Mouse (Mus musculus) myocyte (in vitro differentiated cells): ENCODE data around the gene Slc12a8. TPM values are rescaled to one million over a fixed set of nuclear protein-coding genes. Genes with fewer than 3 reads are reported as not detected.

ENCODE experiments used
- H3K27me3 ChIP-seq: one replicate; pipeline ENCODE4 v1.6.1; 2011; ENCODE audit not compliant: control insufficient read depth, insufficient read depth, insufficient read length
- H3K36me3 ChIP-seq: one replicate; pipeline ENCODE4 v1.6.1; 2011; ENCODE audit not compliant: control insufficient read depth, insufficient read depth
- H3K4me2 ChIP-seq: one replicate; pipeline ENCODE4 v1.6.1; 2011; ENCODE audit warnings: low read depth, control low read depth
- H3K4me3 ChIP-seq: one replicate; pipeline ENCODE4 v1.5.1; 2011; ENCODE audit warnings: mild to moderate bottlenecking, control low read depth, moderate library complexity
- H3K79me2 ChIP-seq: one replicate; pipeline ENCODE4 v1.6.1; 2011; ENCODE audit not compliant: control insufficient read depth, insufficient read depth
- H3ac ChIP-seq: one replicate; pipeline ENCODE4 v1.6.1; 2011; ENCODE audit not compliant: control insufficient read depth, insufficient read length
- CEBPB ChIP-seq: IDR thresholded peaks from 2 replicates; pipeline ENCODE4 v1.6.1; 2011; ENCODE audit warnings: mild to moderate bottlenecking, moderate library complexity; ENCODE audit not compliant: poor library complexity, insufficient read depth, severe bottlenecking
- E2F4 ChIP-seq: IDR thresholded peaks from one replicate; pipeline ENCODE4 v1.6.1; 2011; ENCODE audit warnings: mild to moderate bottlenecking, control low read depth, moderate library complexity; ENCODE audit not compliant: insufficient read depth
- MAX ChIP-seq: IDR thresholded peaks from one replicate; pipeline ENCODE4 v1.6.1; 2011; ENCODE audit warnings: low read depth, mild to moderate bottlenecking, control low read depth
- MYOD1 ChIP-seq, 3 experiments: IDR thresholded peaks; one replicate each; pipeline ENCODE4 v1.6.1; 2011; ENCODE audit warnings: control low read depth in 2 of 3, low read depth in 2 of 3, mild to moderate bottlenecking in 2 of 3, moderate library complexity in 1 of 3; ENCODE audit not compliant: insufficient read length in 2 of 3, control insufficient read depth in 1 of 3
- MYOG ChIP-seq, 3 experiments: IDR thresholded peaks; one replicate each; pipeline ENCODE4 v1.6.1; 2011; ENCODE audit warnings: control low read depth in 2 of 3, low read depth in 2 of 3, mild to moderate bottlenecking in 2 of 3; ENCODE audit not compliant: insufficient read length in 2 of 3, control insufficient read depth in 1 of 3, insufficient read depth in 1 of 3
- POLR2A ChIP-seq: IDR thresholded peaks from one replicate; pipeline ENCODE4 v1.6.1; 2011; ENCODE audit warnings: low read depth, mild to moderate bottlenecking, control low read depth, moderate library complexity; ENCODE audit not compliant: insufficient read length
- POLR2AphosphoS2 ChIP-seq: IDR thresholded peaks from one replicate; pipeline ENCODE4 v1.6.1; 2011; ENCODE audit warnings: low read depth, control low read depth; ENCODE audit not compliant: insufficient read length
- REST ChIP-seq: IDR thresholded peaks from one replicate; pipeline ENCODE4 v1.6.1; 2011; ENCODE audit warnings: mild to moderate bottlenecking, control low read depth, moderate library complexity; ENCODE audit not compliant: insufficient read depth, insufficient read length
- SRF ChIP-seq: IDR thresholded peaks from one replicate; pipeline ENCODE4 v1.6.1; 2011; ENCODE audit warnings: low read depth; ENCODE audit not compliant: control insufficient read depth, insufficient read length
- TCF12 ChIP-seq: IDR thresholded peaks from one replicate; pipeline ENCODE4 v1.6.1; 2011; ENCODE audit warnings: mild to moderate bottlenecking, control low read depth; ENCODE audit not compliant: poor library complexity, insufficient read depth, severe bottlenecking
- TCF3 ChIP-seq: IDR thresholded peaks from one replicate; pipeline ENCODE4 v1.6.1; 2011; ENCODE audit warnings: low read depth, control low read depth; ENCODE audit not compliant: insufficient read length
- USF1 ChIP-seq: IDR thresholded peaks from one replicate; pipeline ENCODE4 v1.6.1; 2011; ENCODE audit warnings: low read depth, mild to moderate bottlenecking, control low read depth, moderate library complexity
- polyA plus RNA-seq: library from polyadenylated mRNA; unstranded; fragments of >200 nt; fragmentation: generic; extraction: Trizol; gene quantifications from one replicate; pipeline ENCODE4 v1.2.1, GENCODE M21; 2012; ENCODE audit warnings: missing spikeins

The Slc12a8 gene
- polyA plus RNA-seq, 1 experiment, result 0.42 TPM

GRCm38 (mm10) chr16:33558121-33558520 lies 41.0 kb downstream of the Slc12a8 start:
- no peaks in the 10 kb centered on the region for H3K27me3 ChIP-seq
- TF ChIP-seq SRF (no peak), USF1 (no peak)

GRCm38 (mm10) chr16:33560281-33560680 lies 43.2 kb downstream of the Slc12a8 start:
- no peak overlapping the region for H3ac ChIP-seq
- no peaks in the 10 kb centered on the region for H3K27me3 ChIP-seq
- TF ChIP-seq MYOG (IDR thresholded peaks at IDR 0.05; ENCODE audit: control insufficient read depth in 1 of 3, insufficient read depth in 1 of 3, insufficient read length in 2 of 3, low read depth in 2 of 3) (peak in 1 of 3 experiments; percentile 14), SRF (no peak)
- H3K4me3 ChIP-seq, result no peak overlapping the region
- no peaks in the 10 kb centered on the region for H3K36me3 ChIP-seq
- H3K79me2 ChIP-seq, result no peaks in the 10 kb centered on the region
- no peak overlapping the region for H3K4me2 ChIP-seq

More at GRCm38 (mm10) chr16:33558121-33558520, 41.0 kb downstream of the Slc12a8 start:
- Histone ChIP-seq H3ac (no peak overlapping the region), H3K4me3 (no peak overlapping the region), H3K79me2 (no peaks in the 10 kb centered on the region), H3K4me2 (no peak overlapping the region), H3K36me3 (no peaks in the 10 kb centered on the region)

GRCm38 (mm10) chr16:33561308-33562009 lies 44.3 kb downstream of the Slc12a8 start:
- no peaks in the 10 kb centered on the region for H3K79me2 ChIP-seq
- no peak overlapping the region for H3ac ChIP-seq
- no peak overlapping the region for H3K4me3 ChIP-seq
- no peaks in the 10 kb centered on the region for H3K27me3 ChIP-seq
- TF ChIP-seq TCF12 (peak; percentile 87), USF1 (no peak), REST (no peak), MAX (no peak), TCF3 (peak; percentile 56), POLR2A (no peak), SRF (no peak), E2F4 (no peak), POLR2AphosphoS2 (no peak), MYOG (IDR thresholded peaks at IDR 0.05; ENCODE audit: control insufficient read depth in 1 of 3, insufficient read depth in 1 of 3, insufficient read length in 2 of 3, low read depth in 2 of 3) (peak; percentile 48 to 99 (median 79)), MYOD1 (IDR thresholded peaks at IDR 0.05; ENCODE audit: control insufficient read depth in 1 of 3, insufficient read length in 2 of 3, low read depth in 2 of 3) (peak in 2 of 3 experiments; percentile 92 to 94), CEBPB (no peak)
- no peak overlapping the region for H3K4me2 ChIP-seq
- no peaks in the 10 kb centered on the region for H3K36me3 ChIP-seq

- TF ChIP-seq POLR2AphosphoS2 (no peak), CEBPB (peak; percentile 3; the same call in 1 of the 2 replicates)
- Histone ChIP-seq H3K27me3 (no peaks in the 10 kb centered on the region), H3K4me2 (no peak overlapping the region), H3K4me3 (no peak overlapping the region), H3K36me3 (no peaks in the 10 kb centered on the region), H3K79me2 (no peaks in the 10 kb centered on the region), H3ac (no peak overlapping the region)
These were observed 45.9 kb downstream of the Slc12a8 start for GRCm38 (mm10) chr16:33562874-33563537.

- no peak overlapping the region for H3K4me2 ChIP-seq
These were observed 46.4 kb downstream of the Slc12a8 start for GRCm38 (mm10) chr16:33563538-33564013.

More at GRCm38 (mm10) chr16:33563538-33564013, 46.4 kb downstream of the Slc12a8 start:
- Histone ChIP-seq H3K36me3 (no peaks in the 10 kb centered on the region), H3K4me3 (no peak overlapping the region), H3ac (no peak overlapping the region), H3K27me3 (no peaks in the 10 kb centered on the region), H3K79me2 (no peaks in the 10 kb centered on the region)
- TF ChIP-seq POLR2AphosphoS2 (no peak), MYOD1 (IDR thresholded peaks at IDR 0.05; ENCODE audit: control insufficient read depth in 1 of 3, insufficient read length in 2 of 3, low read depth in 2 of 3) (no peak), SRF (no peak), USF1 (no peak), TCF3 (no peak), E2F4 (no peak), CEBPB (no peak), TCF12 (no peak), REST (no peak), MYOG (IDR thresholded peaks at IDR 0.05; ENCODE audit: control insufficient read depth in 1 of 3, insufficient read depth in 1 of 3, insufficient read length in 2 of 3, low read depth in 2 of 3) (no peak), MAX (no peak), POLR2A (no peak)
